Mouse (Mus musculus) bone marrow, adult 2 months (tissue): ENCODE results near the gene Gamt. TPM values are rescaled to one million over a fixed set of nuclear protein-coding genes. Genes with fewer than 3 reads are reported as not detected.
"Not testable (repeated sequence)": the region's sequence is repeated elsewhere in the genome, so short reads cannot be mapped to it uniquely, and the experiment has no call there.

ENCODE experiments used
- H3K27ac ChIP-seq: fragments of 200-500 bp; 2 replicates; pipeline ENCODE4 v1.5.1; 2012; ENCODE audit warnings: low read depth, mild to moderate bottlenecking, control low read depth, inconsistent platforms, low read length; ENCODE audit not compliant: control insufficient read depth, poor library complexity, insufficient read depth
- H3K4me1 ChIP-seq: fragments of 200-500 bp; 2 replicates; pipeline ENCODE4 v1.6.1; 2011; ENCODE audit warnings: low read length; ENCODE audit not compliant: control insufficient read depth, insufficient read depth
- H3K4me3 ChIP-seq: fragments of 200-500 bp; replicated peaks from 2 replicates; pipeline ENCODE3; 2011; ENCODE audit warnings: mild to moderate bottlenecking, low read depth, low read length, control low read depth; ENCODE audit not compliant: control insufficient read depth
- CTCF ChIP-seq: fragments of 200-500 bp; IDR thresholded peaks from 2 replicates; pipeline ENCODE4 v1.5.1; 2011; ENCODE audit warnings: low read length, control low read depth; ENCODE audit not compliant: control insufficient read depth, insufficient read depth
- POLR2A ChIP-seq: fragments of 200-500 bp; IDR thresholded peaks from 2 replicates; pipeline ENCODE4 v1.6.1; 2011; ENCODE audit warnings: low read depth, mild to moderate bottlenecking, control low read depth, low read length, borderline replicate concordance; ENCODE audit not compliant: control insufficient read depth
- WGBS: fragments of 180-500 bp; shearing (Covaris S2); methylation state at CpG from one replicate; pipeline ENCODE4 v1.1.7; 2018; 5-methylcytosine and 5-hydroxymethylcytosine counted together
- polyA plus RNA-seq: library from polyadenylated mRNA; stranded (reverse); fragments of >200 nt; gene quantifications from 2 replicates; pipeline ENCODE4 v1.2.4, GENCODE M21; 2011; ENCODE audit warnings: low replicate concordance; ENCODE audit not compliant: missing spikeins, insufficient read depth, insufficient read length

The Gamt gene
- polyA plus RNA-seq, 1 experiment, result 5.8 TPM

DNA sequence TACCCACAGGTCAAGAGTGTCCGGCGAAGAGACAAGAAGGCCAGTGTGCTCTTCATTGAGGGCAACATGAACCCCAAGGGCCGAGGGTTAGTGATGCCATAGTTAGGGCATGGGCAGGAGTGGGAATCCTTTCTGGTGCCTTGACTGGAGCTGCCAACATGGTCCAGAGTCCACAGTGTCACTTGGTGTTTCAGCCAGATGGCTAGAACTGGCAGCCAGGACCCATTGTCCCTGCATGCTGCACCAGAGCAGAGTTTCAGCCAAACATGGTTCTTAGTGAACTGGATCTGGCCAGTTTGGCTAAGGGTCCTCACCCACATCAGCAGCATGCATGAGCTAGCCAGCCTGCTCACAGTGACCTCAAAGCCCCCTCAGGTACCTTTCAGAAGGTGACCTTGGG, 22.5 kb downstream of the Gamt start:
- 91% methylated on average over 3 of the region's 3 CpGs for WGBS
- no peak overlapping the region for H3K27ac ChIP-seq
- H3K4me1 ChIP-seq, result no peaks in the 10 kb centered on the region
- TF ChIP-seq CTCF (no peak), POLR2A (no peak)
- no peak overlapping the region for H3K4me3 ChIP-seq

DNA sequence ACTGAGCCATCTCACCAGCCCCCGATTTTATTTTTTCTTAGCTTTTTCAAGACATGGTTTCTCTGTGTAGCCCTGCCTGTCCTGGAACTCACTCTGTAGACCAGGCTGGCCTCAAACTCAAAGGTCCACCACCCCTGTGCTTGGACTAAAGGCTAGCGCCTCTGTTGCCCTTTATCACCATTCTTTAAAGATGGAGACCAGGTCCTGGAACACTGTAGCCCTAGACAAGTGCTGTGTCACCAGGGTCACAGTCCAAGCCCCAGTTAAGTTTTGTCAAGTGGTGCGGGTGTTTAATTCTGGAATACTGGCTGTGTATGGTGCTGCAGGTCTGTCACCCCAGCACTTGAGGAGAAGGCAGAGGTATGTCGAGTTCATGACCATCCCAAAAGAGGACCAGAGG, 23.8 kb downstream of the Gamt start:
- Histone ChIP-seq H3K4me1 (no peaks in the 10 kb centered on the region), H3K27ac (no peak overlapping the region), H3K4me3 (no peak overlapping the region)
- WGBS, result 89% methylated on average over 4 of the region's 4 CpGs
- TF ChIP-seq POLR2A, result no peak
- no peak for TF ChIP-seq CTCF

DNA sequence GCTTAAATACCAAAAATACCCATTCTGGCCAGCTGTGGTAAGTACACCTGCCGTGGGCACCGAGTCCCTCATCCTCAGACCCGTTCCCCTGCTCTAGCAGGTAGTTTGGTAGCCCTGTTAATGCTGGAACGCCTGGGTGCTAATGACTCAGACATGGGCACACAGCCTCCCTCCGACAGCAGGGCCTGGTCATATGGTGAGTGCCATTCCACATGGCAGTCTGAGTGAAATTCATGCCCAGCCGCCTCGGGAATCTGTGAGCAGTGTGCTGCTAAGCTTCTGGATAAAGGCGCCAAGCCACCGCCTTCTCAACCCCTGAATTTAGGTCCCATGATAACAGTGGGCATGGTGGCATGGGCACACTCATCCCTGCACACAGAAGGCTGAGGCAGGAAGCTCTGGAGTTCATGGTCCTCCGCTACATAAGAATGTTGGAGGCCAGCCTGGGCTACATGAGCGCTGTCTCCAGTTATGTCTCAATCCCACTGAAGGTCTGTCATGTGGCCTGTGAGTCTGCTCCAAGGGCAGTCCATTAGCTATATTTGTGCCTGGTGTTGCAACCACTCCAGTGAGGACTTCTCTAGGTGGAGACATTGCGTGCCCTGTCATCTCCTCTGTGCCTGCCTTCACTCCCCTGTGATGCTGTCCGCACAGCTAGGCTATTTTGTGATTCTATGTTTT, 24.5 kb downstream of the Gamt start:
- TF ChIP-seq POLR2A, result no peak
- TF ChIP-seq CTCF, result no peak
- Histone ChIP-seq H3K4me1 (no peaks in the 10 kb centered on the region), H3K27ac (no peak overlapping the region), H3K4me3 (no peak overlapping the region)
- 90% methylated on average over 13 of the region's 13 CpGs for WGBS

DNA sequence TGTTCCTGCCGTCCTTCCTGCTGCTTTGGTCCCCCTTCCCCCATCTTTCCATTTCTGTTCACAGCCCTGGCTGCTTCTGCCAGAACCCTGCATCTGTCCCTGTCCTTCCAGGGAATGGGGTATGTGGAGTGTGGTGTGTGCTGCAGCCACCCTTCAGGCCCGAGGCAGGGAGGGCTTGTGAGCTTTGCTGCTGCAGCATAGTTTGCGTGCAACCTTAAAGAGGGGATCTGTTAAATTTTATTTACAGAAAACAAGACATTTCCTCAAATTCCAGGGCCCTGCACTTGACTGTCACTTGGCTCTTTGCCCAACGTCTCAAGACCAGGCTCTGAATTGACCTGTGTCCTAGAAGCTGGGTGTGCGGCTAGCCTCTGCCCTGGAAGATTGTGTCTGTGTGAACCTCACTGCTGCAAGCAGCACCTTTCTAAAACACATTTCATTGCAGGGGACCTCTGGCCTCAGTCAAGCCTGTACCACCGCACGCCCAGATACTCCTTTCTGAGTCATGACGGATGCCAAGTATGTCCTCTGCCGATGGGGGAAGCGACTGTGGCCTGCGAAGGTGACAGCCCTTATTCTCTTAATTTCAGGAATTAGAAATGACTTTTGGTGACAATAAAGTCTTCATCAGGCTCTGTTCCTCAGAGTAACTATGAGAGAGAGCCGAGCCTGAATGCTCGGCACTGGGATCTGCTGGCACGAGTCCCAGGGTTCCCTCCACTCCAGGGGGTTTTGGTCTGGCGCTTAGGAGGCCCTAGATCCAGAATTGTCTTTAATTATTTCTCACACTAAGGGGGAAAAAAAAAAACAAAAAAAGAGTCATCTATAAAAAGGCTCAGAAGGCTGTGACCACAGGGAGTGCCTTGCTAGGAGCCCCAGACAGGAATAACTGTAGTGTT, 32.7 kb downstream of the Gamt start:
- 79% methylated on average over 15 of the region's 15 CpGs for WGBS
- no peak overlapping the region for H3K27ac ChIP-seq
- no peak for TF ChIP-seq POLR2A
- TF ChIP-seq CTCF, result no peak
- no peaks in the 10 kb centered on the region; the same call in 1 of the 2 replicates for H3K4me1 ChIP-seq
- no peak overlapping the region for H3K4me3 ChIP-seq

DNA sequence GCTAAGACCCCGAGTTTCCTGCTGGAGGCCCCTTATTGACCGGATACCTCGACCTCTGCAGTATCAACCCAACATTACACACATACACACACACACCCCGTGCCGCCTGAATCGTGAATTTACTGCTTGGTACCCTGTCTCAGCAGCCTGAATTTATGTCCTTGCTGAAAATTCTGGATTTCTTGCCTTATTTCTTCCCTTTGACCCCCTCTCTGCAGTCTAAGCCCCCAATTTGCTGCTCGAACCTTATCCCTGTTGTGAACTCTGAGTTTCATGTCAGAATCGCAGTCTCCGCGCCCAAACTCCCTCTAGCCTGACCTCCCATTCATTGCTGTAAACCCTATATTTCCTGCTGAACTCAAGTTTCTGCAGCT, 33.7 kb downstream of the Gamt start:
- TF ChIP-seq POLR2A (no peak), CTCF (no peak)
- H3K27ac ChIP-seq, result peak overlapping the region; percentile 64
- WGBS, result 4% methylated on average over 10 of the region's 10 CpGs

DNA sequence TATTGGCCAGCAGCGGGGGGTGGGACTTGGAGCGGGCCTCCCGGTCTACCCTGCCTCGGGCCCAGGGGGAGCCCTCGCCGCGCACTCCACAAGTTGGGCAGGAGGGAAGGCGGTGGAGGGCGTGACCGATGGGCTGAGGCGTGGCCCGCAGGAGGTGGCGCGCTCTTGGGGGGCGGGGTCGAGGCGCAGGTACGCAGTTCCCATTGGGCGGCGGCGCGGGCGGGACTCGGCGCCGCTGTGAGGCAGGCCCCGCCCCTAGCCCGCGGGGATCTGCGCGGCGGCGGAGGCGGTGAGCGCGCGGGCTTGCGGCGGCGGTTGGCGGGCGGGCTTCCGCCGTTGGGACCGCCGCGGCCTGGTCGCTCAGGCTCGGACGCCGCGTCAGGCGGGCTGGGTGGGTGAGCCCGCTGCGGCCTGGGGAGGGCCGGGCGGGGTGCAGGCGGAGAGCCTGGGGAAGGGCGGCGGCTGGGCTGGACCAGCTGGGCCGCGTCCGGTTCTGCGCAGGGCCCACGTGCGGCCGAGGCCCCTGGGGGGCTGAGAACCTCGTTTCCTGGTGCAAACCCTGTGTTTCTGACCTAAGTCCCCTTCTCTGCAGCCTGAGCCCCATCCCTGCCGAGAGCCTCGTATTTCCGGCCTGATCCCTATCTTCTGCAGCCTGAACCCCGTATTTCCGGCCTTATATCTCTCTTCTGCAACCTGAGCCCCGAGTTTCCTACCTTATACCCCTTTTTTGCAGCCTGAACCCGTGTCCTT, 34.2 kb downstream of the Gamt start, which contains the start of gene Mum1:
Gene Mum1, plus strand, starts transcription at position 19 of the 750 bp plus-strand sequence.
- TF ChIP-seq POLR2A, result peak; percentile 64; the same call in 1 of the 2 replicates
- peak; percentile 53; the same call in 1 of the 2 replicates for TF ChIP-seq CTCF
- no peaks in the 10 kb centered on the region; the same call in 1 of the 2 replicates for H3K4me1 ChIP-seq
- H3K4me3 ChIP-seq, result peak within 1 kb of the TSS; percentile 86
- WGBS, result under 1% methylated on average over 73 of the region's 75 CpGs
- H3K27ac ChIP-seq, result peak within 1 kb of the TSS; percentile 64

More for the DNA sequence above, 33.7 kb downstream of the Gamt start:
- Histone ChIP-seq H3K4me3 (peak overlapping the region; percentile 86), H3K4me1 (no peaks in the 10 kb centered on the region; the same call in 1 of the 2 replicates)

DNA sequence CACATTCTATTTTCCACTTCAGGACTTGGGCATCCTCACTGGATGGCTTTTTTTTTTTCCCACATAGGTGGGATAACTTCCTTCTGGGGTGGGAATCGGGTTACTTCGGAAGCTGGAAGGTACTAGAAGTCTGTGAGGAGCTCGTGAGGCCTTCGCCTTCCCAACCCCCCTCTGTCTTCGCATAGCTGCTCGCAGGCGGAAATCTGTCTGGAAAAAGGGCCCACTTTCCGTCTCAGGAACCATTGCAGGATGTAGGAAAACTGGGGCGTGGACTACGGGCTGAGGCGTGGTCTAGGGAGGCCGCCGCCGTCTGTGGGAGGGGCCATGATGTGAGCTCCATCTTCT, 34.8 kb downstream of the Gamt start:
- Histone ChIP-seq H3K27ac (peak overlapping the region; percentile 64; the same call in 1 of the 2 replicates), H3K4me1 (no peaks in the 10 kb centered on the region; the same call in 1 of the 2 replicates), H3K4me3 (peak overlapping the region; percentile 86)
- TF ChIP-seq CTCF (no peak), POLR2A (no peak)
- 3% methylated on average over 14 of the region's 14 CpGs for WGBS

DNA sequence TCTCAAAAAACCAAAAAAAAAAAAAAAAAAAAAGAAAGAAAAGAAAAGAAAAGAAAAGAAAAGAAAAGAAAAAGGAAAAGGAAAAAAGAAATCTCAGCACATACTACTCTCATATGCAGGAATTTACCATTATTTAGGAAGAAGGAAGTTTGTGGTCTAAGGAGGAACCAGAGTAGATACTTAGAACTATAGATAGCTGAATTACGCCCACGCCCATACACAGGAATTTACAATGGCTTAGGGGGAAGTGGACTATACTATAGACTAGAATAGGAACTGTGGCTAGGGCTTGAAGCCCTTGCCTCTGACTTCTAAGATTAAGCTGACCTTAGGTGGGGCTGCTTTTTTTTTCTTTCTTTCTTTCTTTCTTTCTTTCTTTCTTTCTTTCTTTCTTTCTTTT, 37.7 kb downstream of the Gamt start:
- not testable (repeated sequence) for H3K4me3 ChIP-seq, H3K27ac ChIP-seq, H3K4me1 ChIP-seq
- 5% methylated on average over 2 of the region's 2 CpGs for WGBS
